Mouse (Mus musculus) embryonic facial prominence, embryonic 14.5 days (tissue): ENCODE measurements around the gene Dtd2. TPM values are rescaled to one million over a fixed set of nuclear protein-coding genes. Genes with fewer than 3 reads are reported as not detected.
A peak's percentile ranks its signal among the peaks of the same experiment; 100 is the strongest.

Source experiments
- ATAC-seq: fragments of 200-750 bp; cut with Nextera tagmentation; 2 replicates; pipeline ENCODE4 v1.8.0; 2017; ENCODE audit warnings: low read depth, moderate number of reproducible peaks, moderate TSS enrichment
- DNase-seq: peaks from one replicate; pipeline ENCODE4 v3.0.0-alpha.2; 2015; ENCODE audit warnings: low spot score
- H3K27ac ChIP-seq: fragments of 300-500 bp; sonication (generic); replicated peaks from 2 replicates; pipeline ENCODE4 v1.5.1; 2014; ENCODE audit warnings: low read depth, mild to moderate bottlenecking, low read length, moderate library complexity
- H3K27me3 ChIP-seq: fragments of 300-500 bp; sonication (generic); replicated peaks from 2 replicates; pipeline ENCODE4 v1.6.1; 2014; ENCODE audit warnings: low read length; ENCODE audit not compliant: control insufficient read depth, insufficient read depth
- H3K36me3 ChIP-seq: fragments of 300-500 bp; sonication (generic); 2 replicates; pipeline ENCODE4 v1.6.1; 2014; ENCODE audit warnings: low read length, mixed read lengths; ENCODE audit not compliant: control insufficient read depth, insufficient read depth
- H3K4me1 ChIP-seq: fragments of 300-500 bp; sonication (generic); 2 replicates; pipeline ENCODE4 v1.6.1; 2014; ENCODE audit warnings: antibody characterized with exemption, low read length; ENCODE audit not compliant: control insufficient read depth, insufficient read depth
- H3K4me2 ChIP-seq: fragments of 300-500 bp; sonication (generic); 2 replicates; pipeline ENCODE4 v1.6.1; 2014; ENCODE audit warnings: low read depth, mild to moderate bottlenecking, low read length, moderate library complexity, mixed read lengths
- H3K4me3 ChIP-seq: fragments of 300-500 bp; sonication (generic); 2 replicates; pipeline ENCODE4 v1.5.1; 2014; ENCODE audit warnings: low read depth, mild to moderate bottlenecking, low read length
- H3K9ac ChIP-seq: fragments of 300-500 bp; sonication (generic); 2 replicates; pipeline ENCODE4 v1.6.1; 2014; ENCODE audit warnings: low read depth, mild to moderate bottlenecking, low read length, moderate library complexity, mixed read lengths
- H3K9me3 ChIP-seq: fragments of 300-500 bp; sonication (generic); 2 replicates; pipeline ENCODE4 v1.6.1; 2016; ENCODE audit warnings: low read length; ENCODE audit not compliant: control insufficient read depth
- WGBS: fragments of 180-500 bp; shearing (Covaris S2); extraction: QIAGEN DNeasy Blood & Tissue Kit; methylation state at CpG from one replicate; pipeline ENCODE4 v1.1.7; 2014; 5-methylcytosine and 5-hydroxymethylcytosine counted together
- polyA plus RNA-seq: library from polyadenylated mRNA; unstranded; fragments of >200 nt; fragmentation: Nextera tagmentation; extraction: Ambion mirVana; gene quantifications from 2 replicates; pipeline ENCODE4 v1.2.1, GENCODE M21; 2014

The Dtd2 gene
- polyA plus RNA-seq, 1 experiment from 2014 or later, result 19.0 TPM

GRCm38 (mm10) chr12:51974381-51974780 lies 31.9 kb downstream of the Dtd2 start:
- no peak for ATAC-seq
- no peak overlapping the region for H3K9ac ChIP-seq
- no peak overlapping the region for H3K4me2 ChIP-seq
- H3K36me3 ChIP-seq, result no peaks in the 10 kb centered on the region
- 0 out of 2 replicates have a peak, but pooled peaks cover 6% of the 10 kb centered on the region for H3K9me3 ChIP-seq
- WGBS, result 100% methylated on average over 1 of the region's 1 CpGs
- no peak overlapping the region for H3K4me3 ChIP-seq
- no peak for DNase-seq
- H3K27ac ChIP-seq, result no peak overlapping the region
- 0 out of 2 replicates have a peak, but pooled peaks cover 3% of the 10 kb centered on the region for H3K4me1 ChIP-seq
- no peaks in the 10 kb centered on the region for H3K27me3 ChIP-seq

GRCm38 (mm10) chr12:51972269-51973065 lies 33.8 kb downstream of the Dtd2 start:
- H3K27ac ChIP-seq, result no peak overlapping the region
- no peak overlapping the region for H3K9ac ChIP-seq
- H3K4me1 ChIP-seq, result 0 out of 2 replicates have a peak, but pooled peaks cover 6% of the 10 kb centered on the region
- 0 out of 2 replicates have a peak, but pooled peaks cover 6% of the 10 kb centered on the region for H3K9me3 ChIP-seq
- H3K36me3 ChIP-seq, result no peaks in the 10 kb centered on the region
- H3K27me3 ChIP-seq, result no peaks in the 10 kb centered on the region
- DNase-seq, result no peak
- no peak for ATAC-seq
- WGBS, result 85% methylated on average over 5 of the region's 5 CpGs
- H3K4me3 ChIP-seq, result no peak overlapping the region
- no peak overlapping the region for H3K4me2 ChIP-seq

- H3K4me2 ChIP-seq, result peak within 1 kb of the TSS; percentile 76
- H3K4me3 ChIP-seq, result peak within 1 kb of the TSS; percentile 98
- peak within 1 kb of the TSS; percentile 93 for H3K27ac ChIP-seq
- peak; percentile 98 for ATAC-seq
- DNase-seq, result peak; percentile 96
- H3K9ac ChIP-seq, result peak within 1 kb of the TSS; percentile 92
- 0 out of 2 replicates have a peak, but pooled peaks cover 6% of the 10 kb centered on the region for H3K4me1 ChIP-seq
- WGBS, result under 1% methylated on average over 26 of the region's 53 CpGs
- no peaks in the 10 kb centered on the region for H3K36me3 ChIP-seq
- no peaks in the 10 kb centered on the region for H3K27me3 ChIP-seq
- 0 out of 2 replicates have a peak, but pooled peaks cover 6% of the 10 kb centered on the region for H3K9me3 ChIP-seq
Measured at GRCm38 (mm10) chr12:51971070-51971664, 35.1 kb downstream of the Dtd2 start, which contains the start of gene Heatr5a. TSS of gene Heatr5a (minus strand) at chr12:51971321.

GRCm38 (mm10) chr12:51970352-51971069 lies 35.8 kb downstream of the Dtd2 start:
- Histone ChIP-seq H3K4me3 (peak overlapping the region; percentile 98), H3K9ac (peak overlapping the region; percentile 92), H3K4me2 (peak overlapping the region; percentile 76), H3K36me3 (no peaks in the 10 kb centered on the region), H3K4me1 (0 out of 2 replicates have a peak, but pooled peaks cover 6% of the 10 kb centered on the region), H3K27me3 (no peaks in the 10 kb centered on the region), H3K9me3 (0 out of 2 replicates have a peak, but pooled peaks cover 6% of the 10 kb centered on the region), H3K27ac (peak overlapping the region; percentile 93)
- ATAC-seq, result peak; percentile 41
- peak; percentile 12 for DNase-seq
- 1% methylated on average over 24 of the region's 35 CpGs for WGBS

- Histone ChIP-seq H3K4me2 (peak overlapping the region; percentile 76), H3K27me3 (no peaks in the 10 kb centered on the region), H3K27ac (no peak overlapping the region), H3K9me3 (0 out of 2 replicates have a peak, but pooled peaks cover 6% of the 10 kb centered on the region), H3K4me1 (0 out of 2 replicates have a peak, but pooled peaks cover 6% of the 10 kb centered on the region), H3K36me3 (no peaks in the 10 kb centered on the region), H3K9ac (peak overlapping the region; percentile 92), H3K4me3 (peak overlapping the region; percentile 98)
- no peak for DNase-seq
- ATAC-seq, result no peak
- WGBS, result 19% methylated on average over 7 of the region's 7 CpGs
Measured at GRCm38 (mm10) chr12:51969876-51970275, 36.4 kb downstream of the Dtd2 start.

- Histone ChIP-seq H3K4me2 (no peak overlapping the region), H3K9me3 (0 out of 2 replicates have a peak, but pooled peaks cover 6% of the 10 kb centered on the region), H3K27ac (no peak overlapping the region), H3K4me1 (0 out of 2 replicates have a peak, but pooled peaks cover 6% of the 10 kb centered on the region), H3K9ac (no peak overlapping the region), H3K4me3 (no peak overlapping the region), H3K36me3 (no peaks in the 10 kb centered on the region), H3K27me3 (no peaks in the 10 kb centered on the region)
- no peak for DNase-seq
- WGBS, result 87% methylated on average over 2 of the region's 2 CpGs
- no peak for ATAC-seq
Measured at GRCm38 (mm10) chr12:51969092-51969491, 37.2 kb downstream of the Dtd2 start.

- Histone ChIP-seq H3K4me1 (0 out of 2 replicates have a peak, but pooled peaks cover 6% of the 10 kb centered on the region), H3K4me2 (no peak overlapping the region), H3K36me3 (no peaks in the 10 kb centered on the region), H3K9ac (no peak overlapping the region), H3K9me3 (0 out of 2 replicates have a peak, but pooled peaks cover 6% of the 10 kb centered on the region), H3K27ac (no peak overlapping the region), H3K27me3 (no peaks in the 10 kb centered on the region), H3K4me3 (no peak overlapping the region)
- ATAC-seq (no peak), DNase-seq (no peak)
- 77% methylated on average over 9 of the region's 9 CpGs for WGBS
Measured at GRCm38 (mm10) chr12:51967915-51968595, 38.2 kb downstream of the Dtd2 start.

- 77% methylated on average over 6 of the region's 6 CpGs for WGBS
- Histone ChIP-seq H3K9ac (no peak overlapping the region), H3K4me2 (no peak overlapping the region), H3K27me3 (no peaks in the 10 kb centered on the region), H3K4me1 (no peaks in the 10 kb centered on the region), H3K27ac (no peak overlapping the region), H3K4me3 (no peak overlapping the region), H3K36me3 (peaks cover 67% of the 10 kb centered on the region), H3K9me3 (no peaks in the 10 kb centered on the region)
- peak; percentile 21 for DNase-seq
- ATAC-seq, result no peak
Measured at GRCm38 (mm10) chr12:51957626-51958025, 48.7 kb downstream of the Dtd2 start.
